In genomic region chr6:101997629-101998028, GRCm38 (mm10) we compare ENCODE assay signal across 14 mouse cellular contexts.
DNase-seq lines count a peak whose midpoint lies in the region; ATAC-seq and TF ChIP-seq lines count a peak whose summit lies in the region.
"Had no signal": no experiment of that assay in that cellular context is flagged by ENCODE, and none has a peak within 500 bp of the region (broad histone marks: within the 10 kb centered on the region; RNA-seq: fewer than 3 reads in every experiment).

No protein-coding gene starts in this region.

- H3K27ac ChIP-seq in forebrain, embryonic 15.5 days (replicated peaks), result no peak overlapping the region
- H3K27ac ChIP-seq in forebrain, embryonic 10.5 days, result no peak overlapping the region
- no peak overlapping the region for H3K27ac ChIP-seq in neural tube, embryonic 11.5 days (ENCODE audit: low read depth, low read length)
- H3K27ac ChIP-seq in hindbrain, postnatal 0 days, result no peak overlapping the region
- no peak overlapping the region for H3K27ac ChIP-seq in intestine, embryonic 15.5 days
- H3K27ac ChIP-seq: limb, embryonic 15.5 days had no signal

- 54% methylated on average over 5 of the region's 5 CpGs for WGBS in forebrain, embryonic 15.5 days
- 66% methylated on average over 5 of the region's 5 CpGs for WGBS in forebrain, embryonic 10.5 days
- 66% methylated on average over 5 of the region's 5 CpGs for WGBS in neural tube, embryonic 11.5 days
- WGBS in hindbrain, postnatal 0 days, result 29% methylated on average over 5 of the region's 5 CpGs
- WGBS in intestine, embryonic 15.5 days, result 51% methylated on average over 5 of the region's 5 CpGs

- DNase-seq in forebrain, embryonic 10.5 days (ENCODE audit: extremely low spot score, low spot score), result no peak
- no peak for DNase-seq in neural tube, embryonic 11.5 days (ENCODE audit: low spot score)
- DNase-seq in neural tube, embryonic 10.5 days (ENCODE audit: extremely low spot score, low spot score), result no peak
- DNase-seq in frontal cortex, postnatal 10 days (ENCODE audit: low spot score in 2 of 2), result peak; percentile 6 to 11
- DNase-seq in hindbrain, postnatal 0 days (ENCODE audit: low spot score), result peak; percentile 30
- no peak for DNase-seq in cerebellum, adult 8-10 months
- DNase-seq: adrenal gland, adult 8-10 months; cerebellum, adult 9-11 months; lung, postnatal 10 days; thymus, postnatal 4 days had no signal

- H3K9me3 ChIP-seq in forebrain, embryonic 15.5 days, result no peaks in the 10 kb centered on the region
- no peaks in the 10 kb centered on the region for H3K9me3 ChIP-seq in forebrain, embryonic 10.5 days
- H3K9me3 ChIP-seq in neural tube, embryonic 11.5 days (ENCODE audit: control insufficient read depth, low read length), result no peaks in the 10 kb centered on the region
- no peaks in the 10 kb centered on the region for H3K9me3 ChIP-seq in hindbrain, postnatal 0 days (ENCODE audit: low read length)
- no peaks in the 10 kb centered on the region for H3K9me3 ChIP-seq in intestine, embryonic 15.5 days
- H3K9me3 ChIP-seq: limb, embryonic 15.5 days had no signal

- no peak overlapping the region for H3K4me2 ChIP-seq in forebrain, embryonic 15.5 days (replicated peaks)
- no peak overlapping the region for H3K4me2 ChIP-seq in neural tube, embryonic 11.5 days (ENCODE audit: low read depth)
- no peak overlapping the region for H3K4me2 ChIP-seq in hindbrain, postnatal 0 days (ENCODE audit: low read depth, low read length)
- H3K4me2 ChIP-seq in intestine, embryonic 15.5 days (replicated peaks), result no peak overlapping the region
- H3K4me2 ChIP-seq: limb, embryonic 15.5 days had no signal

- no peaks in the 10 kb centered on the region for H3K36me3 ChIP-seq in forebrain, embryonic 15.5 days
- no peaks in the 10 kb centered on the region for H3K36me3 ChIP-seq in forebrain, embryonic 10.5 days (replicated peaks)
- no peaks in the 10 kb centered on the region for H3K36me3 ChIP-seq in neural tube, embryonic 11.5 days (ENCODE audit: control insufficient read depth, insufficient read depth, low read length)
- H3K36me3 ChIP-seq in hindbrain, postnatal 0 days (ENCODE audit: insufficient read depth, low read length), result no peaks in the 10 kb centered on the region
- no peaks in the 10 kb centered on the region for H3K36me3 ChIP-seq in intestine, embryonic 15.5 days
- H3K36me3 ChIP-seq: limb, embryonic 15.5 days had no signal

- ATAC-seq in forebrain, embryonic 15.5 days (replicated peaks), result peak; percentile 67
- peak; percentile 56; the same call in 1 of the 2 replicates for ATAC-seq in neural tube, embryonic 11.5 days (ENCODE audit: insufficient read depth, low FRiP score, low TSS enrichment)
- ATAC-seq in hindbrain, postnatal 0 days, result 0 out of 2 replicates have a peak, but pooled peaks have one; percentile 27
- no peak for ATAC-seq in intestine, embryonic 15.5 days

- no peak for TF ChIP-seq CTCF in hindbrain, postnatal 0 days (IDR thresholded peaks at IDR 0.05; ENCODE audit: low read depth)

- H3K27me3 ChIP-seq in forebrain, embryonic 15.5 days, result no peaks in the 10 kb centered on the region
- H3K27me3 ChIP-seq in forebrain, embryonic 10.5 days (ENCODE audit: poor library complexity, severe bottlenecking), result no peaks in the 10 kb centered on the region
- no peaks in the 10 kb centered on the region for H3K27me3 ChIP-seq in neural tube, embryonic 11.5 days (ENCODE audit: control insufficient read depth, insufficient read depth, low read length)
- no peaks in the 10 kb centered on the region for H3K27me3 ChIP-seq in hindbrain, postnatal 0 days (ENCODE audit: insufficient read depth, low read length)
- no peaks in the 10 kb centered on the region for H3K27me3 ChIP-seq in intestine, embryonic 15.5 days (replicated peaks)
- H3K27me3 ChIP-seq: limb, embryonic 15.5 days had no signal

- H3K4me3 ChIP-seq in forebrain, embryonic 15.5 days, result no peak overlapping the region
- H3K4me3 ChIP-seq in forebrain, embryonic 10.5 days, result no peak overlapping the region
- H3K4me3 ChIP-seq in neural tube, embryonic 11.5 days (ENCODE audit: low read depth, low read length), result no peak overlapping the region
- no peak overlapping the region for H3K4me3 ChIP-seq in hindbrain, postnatal 0 days (ENCODE audit: low read length)
- H3K4me3 ChIP-seq in intestine, embryonic 15.5 days (replicated peaks), result no peak overlapping the region
- H3K4me3 ChIP-seq: erythroblast, embryonic 14.5 days; limb, embryonic 15.5 days had no signal

- H3K4me1 ChIP-seq in forebrain, embryonic 15.5 days, result no peaks in the 10 kb centered on the region
- peaks cover 10% of the 10 kb centered on the region for H3K4me1 ChIP-seq in forebrain, embryonic 10.5 days
- no peaks in the 10 kb centered on the region for H3K4me1 ChIP-seq in neural tube, embryonic 11.5 days (ENCODE audit: control insufficient read depth, insufficient read depth, low read length)
- no peaks in the 10 kb centered on the region for H3K4me1 ChIP-seq in hindbrain, postnatal 0 days (ENCODE audit: insufficient read depth, low read length)
- H3K4me1 ChIP-seq in intestine, embryonic 15.5 days (replicated peaks), result no peaks in the 10 kb centered on the region
- H3K4me1 ChIP-seq: limb, embryonic 15.5 days had no signal

- H3K9ac ChIP-seq in forebrain, embryonic 15.5 days (replicated peaks), result no peak overlapping the region
- no peak overlapping the region for H3K9ac ChIP-seq in neural tube, embryonic 11.5 days (ENCODE audit: low read length)
- H3K9ac ChIP-seq in hindbrain, postnatal 0 days (replicated peaks; ENCODE audit: low read length), result no peak overlapping the region
- H3K9ac ChIP-seq in intestine, embryonic 15.5 days, result no peak overlapping the region
- H3K9ac ChIP-seq: limb, embryonic 15.5 days had no signal

Comparison
In these comparisons a context has a peak if more than half of its experiments do, and no peak if none do; other contexts are left out.
1. DNase-seq: peak in frontal cortex, postnatal 10 days (2 of 2) and hindbrain, postnatal 0 days (single experiment); none in forebrain, embryonic 10.5 days (single experiment), neural tube, embryonic 11.5 days (single experiment), neural tube, embryonic 10.5 days (single experiment) and cerebellum, adult 8-10 months (single experiment).